Mouse (Mus musculus): ENCODE results near the gene Mkrn2. TPM values are rescaled to one million over a fixed set of nuclear protein-coding genes. Genes with fewer than 3 reads are reported as not detected.

The Mkrn2 gene
- total RNA-seq, 1 experiment from 2014 or later = 17.6 TPM

GRCm38 (mm10) chr6:115664268-115664667 is 62.6 kb downstream of the Mkrn2 start:
- no peak for ATAC-seq (ENCODE audit: extremely low read depth, insufficient number of reproducible peaks, low FRiP score, poor library complexity, severe bottlenecking)

- ATAC-seq (ENCODE audit: extremely low read depth, insufficient number of reproducible peaks, low FRiP score, poor library complexity, severe bottlenecking) = peak; percentile 96
These were observed 64.9 kb downstream of the Mkrn2 start for GRCm38 (mm10) chr6:115666641-115667040.

Other genes with a start within 250 kb of the Mkrn2 start
- 0.61 and 0.93 TPM in 2 replicates for gene Pparg, start 241.0 kb upstream of the Mkrn2 start, total RNA-seq (2017)
- 5.4 and 6.0 TPM in 2 replicates for gene Tsen2, start 57.2 kb upstream of the Mkrn2 start, total RNA-seq (2017)
- gene Mkrn2os, start 9.3 kb upstream of the Mkrn2 start, total RNA-seq (2017) = not detected in 2 replicates
- 278 and 293 TPM in 2 replicates for gene Raf1, start 74.7 kb downstream of the Mkrn2 start, total RNA-seq (2017)
- 15.1 and 20.1 TPM in 2 replicates for gene Tmem40, start 160.5 kb downstream of the Mkrn2 start, total RNA-seq (2017)
- gene Cand2, start 172.6 kb downstream of the Mkrn2 start, total RNA-seq (2017) = 0.86 and 1.0 TPM in 2 replicates
- 1,487 and 1,493 TPM in 2 replicates for gene Rpl32, start 206.8 kb downstream of the Mkrn2 start, total RNA-seq (2017)
- 0.12 and 0.81 TPM in 2 replicates for gene Efcab12, start 236.5 kb downstream of the Mkrn2 start, total RNA-seq (2017)

Measured in neutrophil, adult 5-6 weeks (primary cell).